Mouse (Mus musculus) MEL (cell line): ENCODE results near the gene Nrxn3. TPM values are rescaled to one million over a fixed set of nuclear protein-coding genes. Genes with fewer than 3 reads are reported as not detected.

Source experiments
- DNase-seq: peaks from one replicate; pipeline ENCODE4 v3.0.0; 2011; ENCODE audit warnings: low read depth, low spot score
- H3K27ac ChIP-seq: 2 replicates; pipeline ENCODE4 v1.5.1; 2012; ENCODE audit warnings: low read depth, mild to moderate bottlenecking, control low read depth, low read length, moderate library complexity; ENCODE audit not compliant: control insufficient read depth
- H3K27me3 ChIP-seq, 2 experiments: fragments of 150-350 bp in 1 of 2; sonication (generic) in 1 of 2; 2 replicates each; pipeline ENCODE4 v1.6.1; 2012; ENCODE audit warnings: low read length in 2 of 2, mild to moderate bottlenecking in 2 of 2, improper control_type of control experiment in 1 of 2, moderate library complexity in 1 of 2; ENCODE audit not compliant: insufficient read depth in 2 of 2, control insufficient read depth in 1 of 2
- H3K36me3 ChIP-seq, 2 experiments: 2 replicates each; pipeline ENCODE4 v1.6.1; 2012 to 2014; ENCODE audit warnings: low read length in 2 of 2, improper control_type of control experiment in 1 of 2, inconsistent platforms in 1 of 2, mild to moderate bottlenecking in 1 of 2; ENCODE audit not compliant: insufficient read depth in 2 of 2, control insufficient read depth in 1 of 2
- H3K4me1 ChIP-seq, 2 experiments: fragments of 150-350 bp in 1 of 2; sonication (generic) in 1 of 2; 2 replicates each; pipeline ENCODE4 v1.6.1; 2012; ENCODE audit warnings: low read length in 2 of 2, improper control_type of control experiment in 1 of 2, mild to moderate bottlenecking in 1 of 2; ENCODE audit not compliant: insufficient read depth in 2 of 2, control insufficient read depth in 1 of 2
- H3K4me3 ChIP-seq, 2 experiments: fragments of 150-350 bp in 1 of 2; sonication (generic) in 1 of 2; 2 replicates each; pipeline ENCODE4 v1.5.1; 2012; ENCODE audit warnings: low read depth in 2 of 2, low read length in 2 of 2, mild to moderate bottlenecking in 2 of 2, moderate library complexity in 2 of 2, control low read depth in 1 of 2, improper control_type of control experiment in 1 of 2; ENCODE audit not compliant: control insufficient read depth in 1 of 2, insufficient read depth in 1 of 2
- H3K79me2 ChIP-seq: 2 replicates; pipeline ENCODE4 v1.6.1; 2012; ENCODE audit warnings: mild to moderate bottlenecking, low read length, moderate library complexity; ENCODE audit not compliant: control insufficient read depth, poor library complexity, insufficient read depth
- H3K9ac ChIP-seq: 2 replicates; pipeline ENCODE4 v1.6.1; 2012; ENCODE audit warnings: low read depth, mild to moderate bottlenecking, control low read depth, low read length, moderate library complexity; ENCODE audit not compliant: control insufficient read depth, poor library complexity, severe bottlenecking
- H3K9me3 ChIP-seq: fragments of 150-350 bp; sonication (generic); replicated peaks from 2 replicates; pipeline ENCODE4 v1.6.1; 2012; ENCODE audit warnings: mild to moderate bottlenecking, low read length, improper control_type of control experiment, moderate library complexity; ENCODE audit not compliant: insufficient read depth
- BHLHE40 ChIP-seq: IDR thresholded peaks from 2 replicates; pipeline ENCODE4 v1.6.1; 2012; ENCODE audit warnings: low read depth, mild to moderate bottlenecking, inconsistent platforms, low read length, improper control_type of control experiment, borderline replicate concordance
- CHD1 ChIP-seq: IDR thresholded peaks from 2 replicates; pipeline ENCODE4 v1.6.1; 2012; ENCODE audit warnings: low read depth, mild to moderate bottlenecking, inconsistent platforms, low read length, improper control_type of control experiment
- EP300 ChIP-seq, 2 experiments: IDR thresholded peaks; 2 replicates each; pipeline ENCODE4 v1.6.1; 2011; ENCODE audit warnings: improper control_type of control experiment in 2 of 2, low read length in 2 of 2, low read depth in 1 of 2, mild to moderate bottlenecking in 1 of 2
- HCFC1 ChIP-seq: IDR thresholded peaks from 2 replicates; pipeline ENCODE4 v1.6.1; 2012; ENCODE audit warnings: low read depth, mild to moderate bottlenecking, inconsistent platforms, low read length, improper control_type of control experiment, moderate library complexity
- JUND ChIP-seq: IDR thresholded peaks from 2 replicates; pipeline ENCODE4 v1.6.1; 2011; ENCODE audit warnings: low read depth, mild to moderate bottlenecking, improper control_type of control experiment, low read length
- KAT2A ChIP-seq: conservative IDR thresholded peaks from 2 replicates; pipeline ENCODE4 v1.6.1; 2012; ENCODE audit warnings: low read depth, low read length, improper control_type of control experiment, inconsistent platforms
- MAFK ChIP-seq: IDR thresholded peaks from 2 replicates; pipeline ENCODE4 v1.6.1; 2011; ENCODE audit warnings: low read depth, mild to moderate bottlenecking, low read length, improper control_type of control experiment, borderline replicate concordance
- MAX ChIP-seq: IDR thresholded peaks from 2 replicates; pipeline ENCODE4 v1.6.1; 2011; ENCODE audit warnings: low read length, improper control_type of control experiment
- MEF2A ChIP-seq: IDR thresholded peaks from 2 replicates; pipeline ENCODE4 v1.6.1; 2014; ENCODE audit warnings: low read depth, mild to moderate bottlenecking, inconsistent platforms, low read length, improper control_type of control experiment; ENCODE audit not compliant: poor library complexity, insufficient replicate concordance, severe bottlenecking; ENCODE audit errors: extremely low read depth
- MXI1 ChIP-seq: IDR thresholded peaks from 2 replicates; pipeline ENCODE4 v1.6.1; 2011; ENCODE audit warnings: mild to moderate bottlenecking, low read depth, low read length, improper control_type of control experiment
- MYC ChIP-seq: IDR thresholded peaks from 2 replicates; pipeline ENCODE4 v1.6.1; 2011; ENCODE audit warnings: low read depth, mild to moderate bottlenecking, low read length, improper control_type of control experiment, moderate library complexity
- NELFE ChIP-seq: IDR thresholded peaks from 2 replicates; pipeline ENCODE4 v1.6.1; 2011; ENCODE audit warnings: low read depth, low read length, improper control_type of control experiment
- POLR2A ChIP-seq, 2 experiments: IDR thresholded peaks; 2 replicates each; pipeline ENCODE4 v1.6.1; 2011 to 2012; ENCODE audit warnings: low read length in 2 of 2, mild to moderate bottlenecking in 2 of 2, control low read depth in 1 of 2, improper control_type of control experiment in 1 of 2, low read depth in 1 of 2, moderate library complexity in 1 of 2; ENCODE audit not compliant: control insufficient read depth in 1 of 2, insufficient read depth in 1 of 2, poor library complexity in 1 of 2
- POLR2AphosphoS2 ChIP-seq: IDR thresholded peaks from 2 replicates; pipeline ENCODE4 v1.6.1; 2011; ENCODE audit warnings: low read length, improper control_type of control experiment
- POLR2AphosphoS5 ChIP-seq: IDR thresholded peaks from 2 replicates; pipeline ENCODE4 v1.6.1; 2012; ENCODE audit warnings: low read depth, borderline replicate concordance, mild to moderate bottlenecking, inconsistent platforms, low read length, moderate library complexity, mixed read lengths
- RAD21 ChIP-seq: IDR thresholded peaks from 2 replicates; pipeline ENCODE4 v1.6.1; 2011; ENCODE audit warnings: mild to moderate bottlenecking, low read depth, low read length, improper control_type of control experiment
- TCF12 ChIP-seq: IDR thresholded peaks from 2 replicates; pipeline ENCODE4 v1.6.1; 2014; ENCODE audit warnings: low read depth, mild to moderate bottlenecking, inconsistent platforms, low read length, improper control_type of control experiment, moderate library complexity
- USF1 ChIP-seq: IDR thresholded peaks from 2 replicates; pipeline ENCODE4 v1.6.1; 2014; ENCODE audit warnings: low read depth, mild to moderate bottlenecking, inconsistent platforms, low read length, improper control_type of control experiment, moderate library complexity
- USF2 ChIP-seq, 2 experiments: IDR thresholded peaks; 2 replicates each; pipeline ENCODE4 v1.6.1; 2011 to 2012; ENCODE audit warnings: improper control_type of control experiment in 2 of 2, low read length in 2 of 2, borderline replicate concordance in 1 of 2, inconsistent platforms in 1 of 2, low read depth in 1 of 2, mild to moderate bottlenecking in 1 of 2; ENCODE audit not compliant: insufficient read depth in 1 of 2
- ZMIZ1 ChIP-seq: IDR thresholded peaks from 2 replicates; pipeline ENCODE4 v1.6.1; 2012; ENCODE audit warnings: low read depth, mild to moderate bottlenecking, inconsistent platforms, low read length, improper control_type of control experiment, moderate library complexity
- ZNF384 ChIP-seq: IDR thresholded peaks from 2 replicates; pipeline ENCODE4 v1.6.1; 2012; ENCODE audit warnings: low read depth, mild to moderate bottlenecking, inconsistent platforms, low read length, improper control_type of control experiment
- polyA plus RNA-seq, 2 experiments: library from polyadenylated mRNA; stranded (reverse) in 1 of 2; unstranded in 1 of 2; fragments of >175 nt in 1 of 2; fragments of >200 nt in 1 of 2; gene quantifications; 2 replicates each; pipeline versions ENCODE4 v1.2.1 to v1.2.4; 2012; ENCODE audit warnings: low replicate concordance in 2 of 2, low read depth in 1 of 2; ENCODE audit not compliant: insufficient read length in 2 of 2, insufficient read depth in 1 of 2, missing spikeins in 1 of 2
- total RNA-seq: library from RNA; depleted of rRNA; stranded (reverse); fragments of 300-350 nt; gene quantifications from 2 replicates; pipeline ENCODE4 v1.2.3, GENCODE M21; 2012

Gene Nrxn3
- total and polyA plus RNA-seq, 3 experiments, result not detected

GRCm38 (mm10) chr12:89239826-89240225 lies 517.1 kb downstream of the Nrxn3 start (continued):
- TF ChIP-seq CHD1, result no peak
- TF ChIP-seq, all 39 proteins: peak for 0

DNA sequence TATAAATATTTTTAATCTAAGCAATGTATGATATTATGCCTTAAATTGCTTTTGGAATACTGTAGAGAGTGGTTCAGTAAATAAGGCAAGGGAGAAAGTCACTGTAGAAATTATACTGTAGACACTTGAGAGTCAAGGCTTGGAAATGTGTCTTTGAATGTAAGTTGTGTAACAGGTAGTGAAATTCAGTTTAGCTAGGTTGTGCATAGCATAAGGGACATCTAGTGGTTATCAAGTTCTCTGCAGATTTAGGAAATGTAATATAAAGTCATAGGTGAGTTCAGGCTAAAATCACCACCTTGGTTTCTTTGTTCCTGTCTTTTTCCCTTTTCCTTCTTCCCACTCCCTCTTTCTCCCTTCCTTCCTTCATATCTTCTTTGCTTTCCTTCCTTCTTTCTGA lies 518.9 kb downstream of the Nrxn3 start:
- H3K4me1 ChIP-seq, result no peaks in the 10 kb centered on the region
- H3K9me3 ChIP-seq, result no peaks in the 10 kb centered on the region
- DNase-seq, result no peak
- H3K9ac ChIP-seq, result no peak overlapping the region
- no peaks in the 10 kb centered on the region for H3K36me3 ChIP-seq
- no peaks in the 10 kb centered on the region for H3K27me3 ChIP-seq
- H3K27ac ChIP-seq, result no peak overlapping the region
- H3K79me2 ChIP-seq, result no peaks in the 10 kb centered on the region
- H3K4me3 ChIP-seq, result no peak overlapping the region
- TF ChIP-seq TCF12, result no peak
- no peak for TF ChIP-seq MXI1
- TF ChIP-seq KAT2A, result no peak
- TF ChIP-seq ZNF384, result no peak
- no peak for TF ChIP-seq MEF2A
- no peak for TF ChIP-seq POLR2AphosphoS2
- no peak for TF ChIP-seq POLR2A (IDR thresholded peaks at IDR 0.05; ENCODE audit: control insufficient read depth in 1 of 2, insufficient read depth in 1 of 2, low read depth in 1 of 2, low read length in 2 of 2, poor library complexity in 1 of 2)
- no peak for TF ChIP-seq HCFC1
- no peak for TF ChIP-seq USF2 (IDR thresholded peaks at IDR 0.05; ENCODE audit: borderline replicate concordance in 1 of 2, insufficient read depth in 1 of 2, low read depth in 1 of 2, low read length in 2 of 2)
- TF ChIP-seq MYC, result no peak
- TF ChIP-seq ZMIZ1, result no peak
- TF ChIP-seq NELFE, result no peak
- TF ChIP-seq USF1, result no peak
- TF ChIP-seq RAD21, result no peak
- TF ChIP-seq BHLHE40, result no peak

GRCm38 (mm10) chr12:89242476-89242875 lies 519.8 kb downstream of the Nrxn3 start:
- H3K4me3 ChIP-seq, result no peak overlapping the region
- TF ChIP-seq POLR2AphosphoS5 (no peak), EP300 (IDR thresholded peaks at IDR 0.05; ENCODE audit: low read depth in 1 of 2, low read length in 2 of 2) (no peak), MXI1 (no peak), HCFC1 (no peak), JUND (no peak), MEF2A (no peak), MAFK (no peak), MAX (no peak), USF1 (no peak), ZNF384 (no peak)
- TF ChIP-seq, all 39 proteins: peak for 0
- DNase-seq, result peak; percentile 36

More at GRCm38 (mm10) chr12:89242476-89242875, 519.8 kb downstream of the Nrxn3 start:
- Histone ChIP-seq H3K27me3 (no peaks in the 10 kb centered on the region), H3K9ac (no peak overlapping the region), H3K79me2 (no peaks in the 10 kb centered on the region), H3K9me3 (no peaks in the 10 kb centered on the region), H3K4me1 (no peaks in the 10 kb centered on the region), H3K36me3 (no peaks in the 10 kb centered on the region), H3K27ac (no peak overlapping the region)
